Mouse (Mus musculus): ENCODE results near the gene 2610028H24Rik. TPM values are rescaled to one million over a fixed set of nuclear protein-coding genes. Genes with fewer than 3 reads are reported as not detected.
A peak's percentile ranks its signal among the peaks of the same experiment; 100 is the strongest.

The 2610028H24Rik gene
- polyA plus RNA-seq (2015; fragmentation: Nextera tagmentation; extraction: Ambion mirVana) = not detected in 2 replicates

DNA sequence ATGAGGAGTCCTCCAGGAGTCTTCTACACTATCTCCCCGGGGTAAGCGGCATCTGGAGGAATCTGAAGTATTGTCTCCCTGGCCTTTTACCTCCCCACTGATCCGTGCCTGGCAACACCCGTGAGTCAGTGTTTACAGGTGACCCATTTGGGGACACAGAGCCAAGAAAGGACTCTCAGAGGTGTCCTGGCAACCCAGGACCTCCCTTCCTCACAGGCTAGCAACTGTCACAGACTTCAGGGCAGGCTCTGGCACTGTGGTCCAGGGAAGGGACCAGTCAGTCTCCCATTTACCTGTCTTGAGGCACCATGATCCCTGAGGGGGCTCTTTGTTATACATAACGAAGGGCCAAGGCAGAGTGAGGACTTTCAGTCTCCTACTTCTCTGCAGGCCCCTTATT, at the start of gene 2610028H24Rik:
2610028H24Rik (plus strand) TSS at position 231 of the 400 bp plus-strand sequence.
- Histone ChIP-seq H3K4me2 (ENCODE audit: low read depth, low read length) (no peak within 1 kb of the TSS), H3K4me3 (ENCODE audit: low read depth, low read length) (no peak within 1 kb of the TSS), H3K9me3 (ENCODE audit: low read length) (no peaks in the 10 kb centered on the region), H3K27ac (ENCODE audit: low read depth) (no peak within 1 kb of the TSS), H3K36me3 (replicated peaks; ENCODE audit: insufficient read depth, low read length) (no peaks in the 10 kb centered on the region), H3K27me3 (ENCODE audit: insufficient read depth, low read length) (no peaks in the 10 kb centered on the region), H3K9ac (replicated peaks) (no peak within 1 kb of the TSS), H3K4me1 (ENCODE audit: insufficient read depth) (peaks cover 10% of the 10 kb centered on the region)
- TF ChIP-seq CTCF (IDR thresholded peaks at IDR 0.05; ENCODE audit: low read depth) (no peak), EP300 (IDR thresholded peaks at IDR 0.05; ENCODE audit: low read depth) (no peak)
- no peak for ATAC-seq
- no peak for DNase-seq
- 63% methylated on average over 5 of the region's 5 CpGs for WGBS (ENCODE audit: insufficient replicate concordance)

- H3K4me3 ChIP-seq (ENCODE audit: low read depth, low read length) = no peak overlapping the region
- TF ChIP-seq EP300 (IDR thresholded peaks at IDR 0.05; ENCODE audit: low read depth) (no peak), CTCF (IDR thresholded peaks at IDR 0.05; ENCODE audit: low read depth) (no peak)
- H3K36me3 ChIP-seq (replicated peaks; ENCODE audit: insufficient read depth, low read length) = peaks cover 81% of the 10 kb centered on the region
Measured at GRCm38 (mm10) chr10:76408520-76408919, 40.4 kb upstream of the 2610028H24Rik start.

DNA sequence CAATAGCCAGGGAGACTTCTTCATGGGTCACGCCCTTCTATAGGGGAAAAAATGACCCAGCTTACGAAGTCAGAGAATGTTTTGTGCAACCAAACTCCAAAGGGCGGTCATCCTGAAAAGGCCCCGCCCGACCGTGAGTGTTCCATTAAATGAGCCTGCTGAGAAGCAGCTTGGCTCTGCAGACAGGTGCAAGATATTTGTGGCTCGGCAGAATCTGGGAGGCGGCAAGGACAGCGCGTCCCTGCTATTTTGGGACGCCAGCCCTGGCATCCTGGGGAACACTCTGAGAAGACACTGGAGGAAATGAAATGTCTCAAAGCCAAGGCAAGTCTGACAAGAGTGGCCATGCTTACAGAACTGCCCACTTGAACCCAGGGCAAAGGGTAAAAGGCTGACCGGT, 32.1 kb upstream of the 2610028H24Rik start:
- Histone ChIP-seq H3K4me3 (ENCODE audit: low read depth, low read length) (no peak overlapping the region), H3K36me3 (replicated peaks; ENCODE audit: insufficient read depth, low read length) (peaks cover 80% of the 10 kb centered on the region), H3K27ac (ENCODE audit: low read depth) (no peak overlapping the region), H3K27me3 (ENCODE audit: insufficient read depth, low read length) (no peaks in the 10 kb centered on the region), H3K4me1 (ENCODE audit: insufficient read depth) (no peaks in the 10 kb centered on the region), H3K9ac (replicated peaks) (no peak overlapping the region), H3K4me2 (ENCODE audit: low read depth, low read length) (no peak overlapping the region), H3K9me3 (ENCODE audit: low read length) (no peaks in the 10 kb centered on the region)
- WGBS (ENCODE audit: insufficient replicate concordance) = 90% methylated on average over 12 of the region's 12 CpGs
- ATAC-seq = no peak
- no peak for DNase-seq
- TF ChIP-seq EP300 (IDR thresholded peaks at IDR 0.05; ENCODE audit: low read depth) (no peak), CTCF (IDR thresholded peaks at IDR 0.05; ENCODE audit: low read depth) (no peak)

More at GRCm38 (mm10) chr10:76408520-76408919, 40.4 kb upstream of the 2610028H24Rik start:
- DNase-seq (no peak), ATAC-seq (no peak)
- Histone ChIP-seq H3K9me3 (ENCODE audit: low read length) (no peaks in the 10 kb centered on the region), H3K27ac (ENCODE audit: low read depth) (no peak overlapping the region), H3K4me2 (ENCODE audit: low read depth, low read length) (no peak overlapping the region), H3K4me1 (ENCODE audit: insufficient read depth) (no peaks in the 10 kb centered on the region), H3K9ac (replicated peaks) (no peak overlapping the region), H3K27me3 (ENCODE audit: insufficient read depth, low read length) (no peaks in the 10 kb centered on the region)
- 92% methylated on average over 10 of the region's 10 CpGs for WGBS (ENCODE audit: insufficient replicate concordance)

DNA sequence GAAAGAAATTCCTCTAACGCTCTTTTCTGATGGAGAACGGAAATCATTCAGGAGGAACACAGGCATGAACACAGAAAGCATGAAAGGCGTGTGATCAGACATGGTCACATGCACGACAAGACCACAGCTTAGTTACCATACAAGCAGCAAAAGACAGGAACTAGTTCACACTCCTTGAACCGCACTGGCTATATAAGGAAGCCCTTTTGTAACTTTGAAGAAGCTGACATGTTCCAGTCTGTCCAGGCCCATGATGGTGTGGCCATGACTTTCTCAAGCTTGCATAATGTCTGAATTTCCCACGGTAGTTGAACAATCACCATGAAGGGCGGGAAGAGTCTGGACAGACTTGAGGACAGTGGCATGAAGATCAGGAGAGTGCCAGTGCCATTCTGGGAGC, 23.2 kb upstream of the 2610028H24Rik start:
- ATAC-seq = 0 out of 2 replicates have a peak, but pooled peaks have one; percentile 25
- Histone ChIP-seq H3K4me3 (ENCODE audit: low read depth, low read length) (no peak overlapping the region), H3K4me1 (ENCODE audit: insufficient read depth) (no peaks in the 10 kb centered on the region), H3K9ac (replicated peaks) (no peak overlapping the region), H3K36me3 (replicated peaks; ENCODE audit: insufficient read depth, low read length) (peaks cover 77% of the 10 kb centered on the region), H3K27me3 (ENCODE audit: insufficient read depth, low read length) (no peaks in the 10 kb centered on the region), H3K9me3 (ENCODE audit: low read length) (no peaks in the 10 kb centered on the region), H3K27ac (ENCODE audit: low read depth) (no peak overlapping the region), H3K4me2 (ENCODE audit: low read depth, low read length) (no peak overlapping the region)
- TF ChIP-seq CTCF (IDR thresholded peaks at IDR 0.05; ENCODE audit: low read depth) = no peak
- TF ChIP-seq EP300 (IDR thresholded peaks at IDR 0.05; ENCODE audit: low read depth) = no peak
- DNase-seq = no peak
- 78% methylated on average over 7 of the region's 7 CpGs for WGBS (ENCODE audit: insufficient replicate concordance)

DNA sequence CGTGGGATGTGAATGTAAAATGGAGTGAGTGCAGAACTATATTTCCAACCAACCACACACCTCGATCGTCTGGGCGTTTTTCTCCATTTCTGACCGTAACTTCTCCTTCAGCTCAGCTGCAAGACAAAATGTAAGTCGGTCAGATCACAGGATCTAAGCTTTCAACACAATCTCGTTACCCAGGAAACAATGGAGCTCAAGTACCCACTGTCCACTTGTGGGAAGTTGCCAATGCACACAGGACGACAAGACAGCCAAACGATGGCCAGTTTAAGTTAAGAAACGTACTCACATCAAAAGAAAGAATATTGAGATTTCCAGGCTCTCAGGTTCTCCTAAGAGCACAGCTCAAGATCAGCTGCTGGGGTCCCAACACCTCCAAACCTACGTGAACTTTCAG, 15.0 kb upstream of the 2610028H24Rik start:
- TF ChIP-seq EP300 (IDR thresholded peaks at IDR 0.05; ENCODE audit: low read depth) (no peak), CTCF (IDR thresholded peaks at IDR 0.05; ENCODE audit: low read depth) (no peak)
- DNase-seq (no peak), ATAC-seq (no peak)
- Histone ChIP-seq H3K9me3 (ENCODE audit: low read length) (no peaks in the 10 kb centered on the region), H3K4me1 (ENCODE audit: insufficient read depth) (no peaks in the 10 kb centered on the region), H3K9ac (replicated peaks) (no peak overlapping the region), H3K4me3 (ENCODE audit: low read depth, low read length) (no peak overlapping the region), H3K27ac (ENCODE audit: low read depth) (no peak overlapping the region), H3K4me2 (ENCODE audit: low read depth, low read length) (no peak overlapping the region), H3K36me3 (replicated peaks; ENCODE audit: insufficient read depth, low read length) (peaks cover 82% of the 10 kb centered on the region), H3K27me3 (ENCODE audit: insufficient read depth, low read length) (no peaks in the 10 kb centered on the region)
- WGBS (ENCODE audit: insufficient replicate concordance) = 90% methylated on average over 11 of the region's 11 CpGs

DNA sequence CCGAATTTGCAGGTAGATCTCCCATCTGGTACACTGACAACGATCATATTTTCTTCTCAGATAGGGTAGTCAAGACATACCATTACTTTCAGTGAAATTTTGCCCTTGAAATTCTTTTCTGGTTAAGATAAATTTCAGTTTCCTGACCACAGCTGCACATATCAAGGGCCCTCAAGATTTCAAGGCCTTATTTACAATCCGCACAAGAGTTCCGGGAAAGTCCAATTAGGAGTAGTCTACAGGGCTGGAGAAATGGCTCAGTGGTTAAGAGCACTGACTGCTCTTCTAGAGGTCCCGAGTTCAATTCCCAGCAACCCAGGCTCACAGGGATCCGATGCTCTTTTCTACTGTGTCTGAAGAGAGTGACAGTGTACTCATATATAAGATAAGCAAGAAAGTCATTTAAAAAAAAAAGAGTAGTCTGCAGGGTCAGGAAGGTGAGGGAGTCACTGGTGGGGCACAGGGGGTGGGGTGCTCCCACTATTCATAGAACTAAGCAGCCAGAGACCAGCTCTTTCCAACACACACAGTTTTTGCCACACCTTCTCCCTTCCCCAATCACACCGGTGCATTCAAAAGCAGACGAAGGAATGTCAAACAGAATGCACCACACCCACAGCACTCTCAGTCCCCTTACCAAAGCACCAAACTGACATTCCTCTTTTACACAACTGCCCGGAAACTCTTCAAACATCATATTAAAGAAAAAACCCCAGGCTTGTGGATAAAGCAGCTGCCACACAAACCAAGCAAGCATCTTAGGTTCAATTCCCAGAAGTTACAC, 9.6 kb upstream of the 2610028H24Rik start:
- TF ChIP-seq EP300 (IDR thresholded peaks at IDR 0.05; ENCODE audit: low read depth) (no peak), CTCF (IDR thresholded peaks at IDR 0.05; ENCODE audit: low read depth) (no peak)
- 84% methylated on average over 9 of the region's 9 CpGs for WGBS (ENCODE audit: insufficient replicate concordance)
- H3K4me1 ChIP-seq (ENCODE audit: insufficient read depth) = peaks cover 16% of the 10 kb centered on the region
- no peak overlapping the region for H3K4me2 ChIP-seq (ENCODE audit: low read depth, low read length)
- peaks cover 48% of the 10 kb centered on the region for H3K36me3 ChIP-seq (replicated peaks; ENCODE audit: insufficient read depth, low read length)
- no peak overlapping the region for H3K9ac ChIP-seq (replicated peaks)
- DNase-seq (no peak), ATAC-seq (no peak)
- H3K9me3 ChIP-seq (ENCODE audit: low read length) = no peaks in the 10 kb centered on the region
- H3K27me3 ChIP-seq (ENCODE audit: insufficient read depth, low read length) = no peaks in the 10 kb centered on the region
- no peak overlapping the region for H3K27ac ChIP-seq (ENCODE audit: low read depth)
- H3K4me3 ChIP-seq (ENCODE audit: low read depth, low read length) = no peak overlapping the region
